Mouse (Mus musculus) adrenal gland, adult 8-10 months (tissue): Measurements from ENCODE around the gene Tpbpb. TPM values are rescaled to one million over a fixed set of nuclear protein-coding genes. Genes with fewer than 3 reads are reported as not detected.
"Not testable (repeated sequence)": the region's sequence is repeated elsewhere in the genome, so short reads cannot be mapped to it uniquely, and the experiment has no call there.

Source experiments
- DNase-seq: peaks from one replicate; pipeline ENCODE4 v3.0.0; 2022
- total RNA-seq, 4 experiments: library from RNA; stranded (reverse); gene quantifications; 2 replicates each; pipeline ENCODE4 v1.2.4; 2022

Gene Tpbpb
- total RNA-seq: not detected

DNA sequence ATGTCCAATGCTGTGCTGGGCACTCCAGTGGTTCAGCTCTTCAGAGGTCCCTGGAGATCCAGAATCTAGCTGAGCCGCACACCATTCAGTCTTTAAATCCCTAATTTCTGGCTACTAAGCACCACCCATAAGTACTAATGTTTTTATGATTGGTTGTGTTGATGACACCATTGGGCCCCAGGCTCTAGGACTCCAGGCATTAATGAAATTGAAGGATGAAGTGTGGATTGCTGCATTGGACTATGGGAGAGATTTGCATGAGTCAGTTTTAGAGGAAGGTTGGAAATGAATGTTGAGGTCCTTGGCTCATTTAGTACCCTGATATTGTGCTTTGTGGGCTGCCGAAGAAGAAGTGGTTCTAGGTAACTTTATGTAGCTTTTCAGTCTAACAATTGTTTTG is at the start of gene Tpbpb:
Tpbpb (minus strand) TSS at position 101 of the 400 bp plus-strand sequence.
- DNase-seq: not testable (repeated sequence)

DNA sequence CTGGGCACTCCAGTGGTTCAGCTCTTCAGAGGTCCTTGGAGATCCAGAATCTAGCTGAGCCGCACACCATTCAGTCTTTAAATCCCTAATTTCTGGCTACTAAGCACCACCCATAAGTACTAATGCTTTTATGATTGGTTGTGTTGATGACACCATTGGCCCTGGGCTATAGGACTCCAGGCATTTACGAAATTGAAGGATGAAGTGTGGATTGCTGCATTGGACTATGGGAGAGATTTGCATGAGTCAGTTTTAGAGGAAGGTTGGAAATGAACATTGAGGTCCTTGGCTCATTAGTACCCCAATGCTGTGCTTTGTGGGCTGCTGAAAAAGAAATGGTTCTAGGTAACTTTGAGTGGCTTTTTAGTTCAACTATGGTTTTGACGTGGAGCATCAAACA is 37.2 kb upstream of the Tpbpb start, which contains the start of gene Tpbpa:
Tpbpa (minus strand) TSS at position 101 of the 400 bp plus-strand sequence.
- not testable (repeated sequence) for DNase-seq

DNA sequence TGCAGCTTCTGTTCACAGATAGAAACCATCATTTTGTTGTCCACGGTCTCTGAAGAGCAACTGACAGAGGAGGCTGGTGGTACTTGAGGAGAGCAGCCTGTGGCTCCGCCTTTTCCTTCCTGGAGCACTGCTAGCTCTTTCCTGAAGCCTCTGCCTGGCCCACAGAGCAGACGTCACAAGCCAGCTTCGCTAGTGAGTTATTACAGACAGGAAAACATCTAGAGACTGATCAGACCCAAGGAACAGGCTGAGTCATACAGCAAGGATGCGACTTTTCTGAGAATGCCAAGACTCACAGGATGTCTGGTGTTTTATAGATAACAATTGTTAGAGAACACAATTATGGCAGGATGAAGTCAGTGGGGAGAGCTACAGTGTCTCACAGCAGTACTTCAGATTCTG is 31.8 kb upstream of the Tpbpb start, which contains the start of the genes Gm49391 and Ctla2a:
Gm49391 (minus strand) TSS at position 72 of the 402 bp plus-strand sequence.
Ctla2a (minus strand) TSS at position 126 of the 402 bp plus-strand sequence.
- DNase-seq: peak; percentile 55

DNA sequence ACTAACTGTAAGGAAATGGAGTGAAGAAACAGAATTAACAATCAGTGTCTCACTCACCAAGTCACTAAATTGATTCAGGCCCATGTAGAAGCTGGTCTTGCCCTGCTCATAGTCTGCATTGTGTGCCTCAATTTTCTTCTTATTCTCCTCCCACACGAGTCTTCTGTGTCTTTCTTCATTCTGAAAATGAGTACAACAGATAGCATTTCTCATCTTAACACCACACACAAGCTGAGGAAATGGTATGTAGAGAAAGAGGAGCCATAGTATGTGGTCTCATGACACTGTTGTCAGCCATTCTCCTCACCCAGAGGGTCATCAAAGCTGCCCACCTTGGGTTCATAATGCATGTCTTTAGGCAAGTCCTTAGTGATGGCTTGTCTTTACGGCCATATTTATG is 30.8 kb upstream of the Tpbpb start, which contains the start of gene Gm49393:
Gm49393 (minus strand) TSS at position 101 of the 400 bp plus-strand sequence.
- DNase-seq: not testable (repeated sequence)

DNA sequence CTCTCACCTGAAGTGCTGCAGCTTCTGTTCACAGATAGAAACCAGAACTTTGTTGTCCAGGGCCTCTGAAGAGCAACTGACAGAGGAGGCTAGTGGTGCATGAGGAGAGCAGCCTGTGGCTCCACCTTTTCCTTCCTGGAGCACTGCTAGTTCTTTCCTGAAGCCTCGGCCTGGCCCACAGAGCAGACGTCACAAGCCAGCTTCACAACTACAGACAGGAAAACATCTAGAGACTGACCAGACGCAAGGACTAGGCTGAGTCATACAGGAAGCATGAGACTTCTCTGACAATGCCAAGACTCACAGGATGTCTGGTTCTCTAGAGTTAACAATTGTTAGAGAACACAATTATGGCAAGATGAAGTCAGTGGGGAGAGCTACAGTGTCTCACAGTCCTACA is 7.4 kb downstream of the Tpbpb start, which contains the start of gene Ctla2b:
Ctla2b (minus strand) TSS at position 120 of the 400 bp plus-strand sequence.
- peak; percentile 61 for DNase-seq

DNA sequence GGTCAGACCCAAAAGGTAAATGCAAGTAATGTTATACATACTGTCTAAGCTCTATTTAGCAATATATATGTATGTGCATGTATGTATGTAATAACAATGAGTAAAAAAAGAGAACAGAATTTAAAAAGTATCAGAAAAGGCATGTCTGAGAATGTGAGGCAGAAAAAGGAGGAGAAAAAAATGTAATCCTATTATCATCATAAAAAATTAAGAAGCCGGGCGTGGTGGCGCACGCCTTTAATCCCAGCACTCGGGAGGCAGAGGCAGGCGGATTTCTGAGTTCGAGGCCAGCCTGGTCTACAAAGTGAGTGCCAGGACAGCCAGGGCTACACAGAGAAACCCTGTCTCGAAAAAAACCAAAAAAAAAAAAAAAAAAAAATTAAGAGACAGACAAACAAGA is 7.9 kb downstream of the Tpbpb start, which contains the start of gene Gm49392:
Gm49392 (minus strand) TSS at position 101 of the 400 bp plus-strand sequence.
- not testable (repeated sequence) for DNase-seq

DNA sequence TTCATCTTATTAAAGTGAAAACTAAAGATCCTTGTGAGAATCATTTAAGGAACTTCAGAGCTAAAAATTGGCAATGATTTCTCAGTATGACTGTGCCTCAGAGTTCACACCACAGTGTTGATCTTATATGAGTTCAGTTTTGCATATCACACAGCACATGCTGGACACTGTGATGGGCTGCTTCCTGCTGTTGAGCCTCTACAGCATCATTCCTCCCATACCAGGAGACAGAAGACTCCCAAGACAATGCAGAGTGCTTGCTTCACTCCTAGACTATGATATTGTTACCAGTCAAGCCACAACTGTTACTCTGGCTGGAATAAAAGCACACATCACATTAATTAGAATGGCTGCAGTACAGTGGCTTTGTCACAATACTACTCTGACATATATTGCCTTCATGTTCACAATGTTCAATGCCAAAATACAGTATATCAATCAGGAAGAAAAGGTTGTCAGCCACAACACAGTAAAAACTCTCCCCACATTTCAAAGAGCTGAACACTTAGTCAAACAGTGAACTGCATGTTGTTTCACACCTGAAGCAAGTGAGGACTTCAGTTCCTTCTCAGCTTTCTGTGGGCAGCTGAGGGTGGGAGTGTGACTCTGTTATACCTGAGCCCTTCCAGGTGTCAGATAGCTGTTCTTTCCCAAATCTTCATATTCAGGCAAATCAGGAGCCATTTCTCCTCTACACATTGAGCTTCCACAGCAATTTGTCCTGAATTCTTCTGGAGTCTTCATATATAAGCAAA is 9.1 kb downstream of the Tpbpb start:
- DNase-seq: no peak

DNA sequence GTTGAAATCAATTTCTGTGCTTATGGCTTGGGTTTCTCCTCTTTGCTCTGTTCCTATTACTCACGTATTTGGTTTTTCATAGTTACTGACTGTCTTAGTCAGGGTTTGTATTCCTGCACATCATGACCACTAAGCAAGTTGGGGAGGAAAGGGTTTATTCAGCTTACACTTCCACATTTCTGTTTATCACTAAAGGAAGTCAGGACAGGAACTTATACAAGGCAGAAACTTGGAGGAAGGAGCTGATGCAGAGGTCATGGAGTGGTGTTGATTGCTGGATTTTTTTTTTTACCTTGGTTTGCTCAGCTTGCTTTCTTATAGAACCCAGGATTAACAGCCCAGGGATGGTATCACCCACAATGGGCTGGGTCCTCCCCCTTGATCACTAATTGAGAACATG is 12.4 kb downstream of the Tpbpb start:
- no peak for DNase-seq

DNA sequence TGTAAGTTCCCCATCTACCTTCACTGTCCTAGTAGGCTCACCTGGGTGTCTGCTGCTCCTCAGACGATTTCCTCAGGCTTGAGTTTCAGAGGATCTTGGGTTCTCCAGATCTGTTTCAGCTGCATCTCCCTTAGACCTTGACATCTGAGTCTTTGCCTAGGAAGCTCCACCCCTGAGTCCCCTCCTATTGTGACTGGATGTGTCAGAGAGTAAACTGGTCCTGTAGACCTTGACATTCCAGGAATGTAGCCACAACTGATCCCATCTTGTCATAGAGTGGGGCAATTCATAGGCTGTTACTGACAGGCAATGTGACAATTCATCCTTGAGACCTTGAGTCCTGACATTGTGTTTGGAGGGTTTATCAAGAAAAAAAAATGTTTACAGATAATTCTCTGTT is 40.4 kb downstream of the Tpbpb start, which contains the start of gene 4930486L24Rik:
4930486L24Rik (minus strand) TSS at position 195 of the 400 bp plus-strand sequence.
- DNase-seq: peak; percentile 60

Other genes with a start within 250 kb of the Tpbpb start
- not detected for gene BC051665, start 118.5 kb downstream of the Tpbpb start, total RNA-seq
- gene Ctsll3, start 102.0 kb downstream of the Tpbpb start, total RNA-seq: not detected
- gene 4930486L24Rik, start 40.4 kb downstream of the Tpbpb start, total RNA-seq: 10 to 100 TPM in 2 of 4 experiments, 1 to 10 TPM in 1, not detected in 1; 1.1 to 33.6 (median 29.7) TPM
- gene Gm49392, start 8.0 kb downstream of the Tpbpb start, total RNA-seq: 1 to 10 TPM in 1 of 4 experiments, under 1 TPM in 2, not detected in 1; 0.43 to 2.3 (median 0.99) TPM
- 1 to 10 TPM; 2.5 to 4.8 (median 3.6) TPM for gene Ctla2b, start 7.4 kb downstream of the Tpbpb start, total RNA-seq
- not detected for gene Gm49393, start 30.7 kb upstream of the Tpbpb start, total RNA-seq
- gene Gm49391, start 31.7 kb upstream of the Tpbpb start, total RNA-seq: under 1 TPM in 1 of 4 experiments, not detected in 3; 0.23 TPM
- gene Ctla2a, start 31.7 kb upstream of the Tpbpb start, total RNA-seq: 10 to 100 TPM; 31.1 to 39.1 (median 36.6) TPM
- not detected for gene Tpbpa, start 37.1 kb upstream of the Tpbpb start, total RNA-seq
- not detected for gene Ctsj, start 101.1 kb upstream of the Tpbpb start, total RNA-seq
- not detected for gene Ctsq, start 135.8 kb upstream of the Tpbpb start, total RNA-seq